Mouse (Mus musculus) thymus, adult 18-20 months (tissue): ENCODE data around the gene St6galnac1.

Experiments used
- DNase-seq, 2 experiments: peaks; one replicate each; pipeline ENCODE4 v3.0.0; 2022; ENCODE audit warnings: mixed read lengths in 2 of 2

St6galnac1 gene

DNA sequence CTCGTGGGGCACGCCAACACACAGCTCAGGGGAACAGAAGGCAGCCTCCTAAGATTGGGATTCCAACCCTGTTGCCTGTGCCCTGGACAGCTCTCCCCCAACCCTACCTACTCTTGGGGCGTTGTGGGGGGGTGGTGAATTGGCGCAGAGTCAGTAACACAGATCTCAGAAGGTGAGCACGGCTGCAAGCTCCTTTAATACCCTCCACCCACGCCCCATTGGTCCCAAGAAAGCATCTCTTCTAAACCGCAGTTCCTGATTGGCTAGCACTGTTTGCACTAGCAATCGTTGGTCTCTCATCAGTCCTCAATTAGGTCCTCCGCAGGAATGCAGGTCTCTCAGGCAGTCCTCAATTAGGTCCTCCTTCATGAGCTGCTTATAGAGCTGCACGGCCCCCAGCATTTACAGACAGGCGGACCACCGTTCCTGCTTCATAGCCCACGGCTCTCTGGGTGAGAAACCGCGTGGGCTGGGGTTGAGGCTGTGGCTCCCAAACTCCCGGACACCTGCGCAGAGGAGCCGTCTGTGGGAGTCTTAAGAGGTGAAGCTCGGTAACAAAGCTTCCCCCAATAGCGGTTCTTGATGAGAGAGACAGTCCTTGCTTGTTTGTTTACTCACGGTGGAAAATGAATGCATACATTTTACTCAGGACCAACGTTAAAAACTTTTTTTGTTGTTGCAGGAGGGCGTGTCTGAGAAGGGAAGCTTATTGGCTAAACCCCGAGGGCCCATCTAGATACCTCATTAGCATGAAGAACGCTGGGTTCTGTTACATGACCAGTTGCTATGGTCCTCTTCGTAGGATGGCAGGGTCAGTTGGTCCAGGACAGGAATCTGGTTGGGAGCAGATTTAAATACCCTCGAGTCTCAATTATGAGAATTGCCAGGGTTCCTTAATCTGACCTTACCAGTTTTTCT, 50.0 kb downstream of the St6galnac1 start:
- no peak for DNase-seq

- no peak for DNase-seq
Measured at GRCm38 (mm10) chr11:116723064-116723463, 52.2 kb downstream of the St6galnac1 start.

DNA sequence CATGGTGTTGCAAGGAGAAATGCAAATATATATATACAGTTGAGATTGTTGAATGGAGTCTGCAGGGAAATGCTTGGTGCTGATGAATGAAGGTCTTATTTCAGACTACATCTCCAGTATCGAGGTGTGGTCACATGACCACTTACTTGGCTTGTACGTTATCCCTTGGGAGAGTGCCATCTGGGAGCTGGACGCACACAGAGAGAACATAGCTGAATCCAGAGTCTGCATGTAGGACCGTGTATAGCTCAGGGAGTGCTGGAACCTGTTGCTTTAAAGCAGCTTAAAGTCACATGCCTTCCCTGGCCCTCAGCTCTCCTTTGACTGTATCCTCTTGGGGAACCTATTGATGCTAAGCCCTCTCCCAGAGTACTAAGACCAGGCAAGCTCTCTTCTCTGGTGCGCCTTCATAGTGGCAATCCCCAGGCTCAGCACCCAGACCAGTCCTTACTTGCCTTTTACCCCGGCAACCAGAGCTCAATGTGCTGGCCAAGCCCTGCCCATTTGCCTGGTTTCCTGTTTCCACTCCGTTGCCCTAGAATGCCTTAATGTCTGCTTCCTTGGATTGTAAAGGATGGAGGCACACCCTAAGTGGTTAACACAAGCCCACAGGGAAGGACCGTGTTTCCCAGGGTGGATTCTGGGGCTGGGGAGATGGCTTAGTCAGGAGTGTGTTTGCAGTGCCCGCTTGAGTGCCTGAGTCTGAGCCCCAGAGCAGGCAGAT, 53.6 kb downstream of the St6galnac1 start:
- no peak for DNase-seq

GRCm38 (mm10) chr11:116720319-116720865, 54.9 kb downstream of the St6galnac1 start:
- no peak for DNase-seq
